Mouse (Mus musculus) CH12.LX (cell line): Measurements from ENCODE around the gene Bpifb6.

Experiments
- IRF4 ChIP-seq: IDR thresholded peaks from 2 replicates; pipeline ENCODE4 v1.6.1; 2014; ENCODE audit warnings: low read depth, mild to moderate bottlenecking, inconsistent platforms, low read length, improper control_type of control experiment
- MYC ChIP-seq: IDR thresholded peaks from 2 replicates; pipeline ENCODE4 v1.6.1; 2011; ENCODE audit warnings: low read depth, mild to moderate bottlenecking, improper control_type of control experiment, low read length
- USF1 ChIP-seq: IDR thresholded peaks from 2 replicates; pipeline ENCODE4 v1.6.1; 2014; ENCODE audit warnings: low read depth, mild to moderate bottlenecking, inconsistent platforms, low read length, improper control_type of control experiment

GRCm38 (mm10) chr2:153914151-153914550 is 14.0 kb downstream of the Bpifb6 start:
- TF ChIP-seq IRF4 (no peak), USF1 (no peak), MYC (no peak)
